14 mouse cellular contexts compared by ENCODE assay signal in the genomic region with DNA sequence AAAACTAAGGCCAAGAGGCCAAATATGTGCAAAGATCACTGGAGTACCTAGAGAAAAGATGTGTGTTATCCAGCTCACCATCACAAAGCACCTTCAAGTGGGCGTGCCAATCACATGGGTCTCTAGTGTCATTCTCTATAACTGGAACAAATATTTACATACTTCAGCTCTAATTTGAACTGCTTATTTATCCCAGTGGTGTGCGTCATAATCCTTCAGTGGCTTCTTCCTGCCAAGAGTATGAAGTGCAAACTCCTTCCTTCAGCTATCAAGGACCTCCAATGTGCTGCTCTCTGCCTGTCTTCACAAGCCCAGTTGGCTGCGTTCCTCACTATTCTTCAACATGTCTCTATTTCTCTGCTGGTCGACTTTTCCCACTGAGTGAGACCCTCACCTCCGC.
"Had no signal": no experiment of that assay in that cellular context is flagged by ENCODE, and none has a peak within 500 bp of the region (broad histone marks: within the 10 kb centered on the region; RNA-seq: fewer than 3 reads in every experiment).

No protein-coding gene starts in this region.

- H3K36me3 ChIP-seq: limb, embryonic 13.5 days; liver, embryonic 12.5 days; liver, embryonic 15.5 days had no signal

- H3K4me2 ChIP-seq: limb, embryonic 13.5 days; liver, embryonic 12.5 days; liver, embryonic 15.5 days; lung, embryonic 14.5 days; midbrain, embryonic 11.5 days had no signal

- H3K9ac ChIP-seq: limb, embryonic 13.5 days; liver, embryonic 12.5 days; liver, embryonic 15.5 days; lung, embryonic 14.5 days had no signal

- H3K27me3 ChIP-seq: limb, embryonic 13.5 days; liver, embryonic 12.5 days; liver, embryonic 15.5 days had no signal

- H3K27ac ChIP-seq: limb, embryonic 13.5 days; liver, embryonic 12.5 days; liver, embryonic 15.5 days had no signal

- ATAC-seq: intestine, embryonic 16.5 days; liver, embryonic 12.5 days had no signal

- H3K4me3 ChIP-seq: limb, embryonic 13.5 days; liver, embryonic 12.5 days; liver, embryonic 15.5 days had no signal

- H3K9me3 ChIP-seq: limb, embryonic 13.5 days; liver, embryonic 15.5 days had no signal

- H3K4me1 ChIP-seq: limb, embryonic 13.5 days; liver, embryonic 12.5 days; liver, embryonic 15.5 days had no signal

- DNase-seq: kidney, adult 18-20 months; kidney, adult 9 months; kidney, postnatal 14 days; kidney, postnatal 4 days; left cerebral cortex, postnatal 4 days; lung, embryonic 14.5 days; midbrain, embryonic 14.5 days; thymus, adult 18-20 months; thymus, postnatal 36 days had no signal
